Mouse (Mus musculus) MEL (cell line): ENCODE data around the gene Chac2. TPM values are rescaled to one million over a fixed set of nuclear protein-coding genes. Genes with fewer than 3 reads are reported as not detected.
"Not testable (repeated sequence)": the region's sequence is repeated elsewhere in the genome, so short reads cannot be mapped to it uniquely, and the experiment has no call there.

Experiments
- DNase-seq: peaks from one replicate; pipeline ENCODE4 v3.0.0; 2011; ENCODE audit warnings: low read depth, low spot score
- H3K27ac ChIP-seq: 2 replicates; pipeline ENCODE4 v1.5.1; 2012; ENCODE audit warnings: low read depth, mild to moderate bottlenecking, control low read depth, low read length, moderate library complexity; ENCODE audit not compliant: control insufficient read depth
- H3K27me3 ChIP-seq, 2 experiments: fragments of 150-350 bp in 1 of 2; sonication (generic) in 1 of 2; 2 replicates each; pipeline ENCODE4 v1.6.1; 2012; ENCODE audit warnings: low read length in 2 of 2, mild to moderate bottlenecking in 2 of 2, improper control_type of control experiment in 1 of 2, moderate library complexity in 1 of 2; ENCODE audit not compliant: insufficient read depth in 2 of 2, control insufficient read depth in 1 of 2
- H3K36me3 ChIP-seq, 2 experiments: 2 replicates each; pipeline ENCODE4 v1.6.1; 2012 to 2014; ENCODE audit warnings: low read length in 2 of 2, improper control_type of control experiment in 1 of 2, inconsistent platforms in 1 of 2, mild to moderate bottlenecking in 1 of 2; ENCODE audit not compliant: insufficient read depth in 2 of 2, control insufficient read depth in 1 of 2
- H3K4me1 ChIP-seq, 2 experiments: fragments of 150-350 bp in 1 of 2; sonication (generic) in 1 of 2; 2 replicates each; pipeline ENCODE4 v1.6.1; 2012; ENCODE audit warnings: low read length in 2 of 2, improper control_type of control experiment in 1 of 2, mild to moderate bottlenecking in 1 of 2; ENCODE audit not compliant: insufficient read depth in 2 of 2, control insufficient read depth in 1 of 2
- H3K4me3 ChIP-seq, 2 experiments: fragments of 150-350 bp in 1 of 2; sonication (generic) in 1 of 2; 2 replicates each; pipeline ENCODE4 v1.5.1; 2012; ENCODE audit warnings: low read depth in 2 of 2, low read length in 2 of 2, mild to moderate bottlenecking in 2 of 2, moderate library complexity in 2 of 2, control low read depth in 1 of 2, improper control_type of control experiment in 1 of 2; ENCODE audit not compliant: control insufficient read depth in 1 of 2, insufficient read depth in 1 of 2
- H3K79me2 ChIP-seq: 2 replicates; pipeline ENCODE4 v1.6.1; 2012; ENCODE audit warnings: mild to moderate bottlenecking, low read length, moderate library complexity; ENCODE audit not compliant: control insufficient read depth, poor library complexity, insufficient read depth
- H3K9ac ChIP-seq: 2 replicates; pipeline ENCODE4 v1.6.1; 2012; ENCODE audit warnings: low read depth, mild to moderate bottlenecking, control low read depth, low read length, moderate library complexity; ENCODE audit not compliant: control insufficient read depth, poor library complexity, severe bottlenecking
- H3K9me3 ChIP-seq: fragments of 150-350 bp; sonication (generic); replicated peaks from 2 replicates; pipeline ENCODE4 v1.6.1; 2012; ENCODE audit warnings: mild to moderate bottlenecking, low read length, improper control_type of control experiment, moderate library complexity; ENCODE audit not compliant: insufficient read depth
- BHLHE40 ChIP-seq: IDR thresholded peaks from 2 replicates; pipeline ENCODE4 v1.6.1; 2012; ENCODE audit warnings: low read depth, mild to moderate bottlenecking, inconsistent platforms, low read length, improper control_type of control experiment, borderline replicate concordance
- CTCF ChIP-seq, 3 experiments: IDR thresholded peaks in 2 of 3; conservative IDR thresholded peaks in 1 of 3; 2 replicates each; pipeline ENCODE4 v1.5.1; 2011 to 2012; ENCODE audit warnings: low read length in 3 of 3, low read depth in 2 of 3, mild to moderate bottlenecking in 2 of 3, improper control_type of control experiment in 1 of 3, inconsistent platforms in 1 of 3, mixed read lengths in 1 of 3, moderate library complexity in 1 of 3; ENCODE audit not compliant: control insufficient read depth in 1 of 3, insufficient read depth in 1 of 3, poor library complexity in 1 of 3, severe bottlenecking in 1 of 3
- E2F4 ChIP-seq: IDR thresholded peaks from 2 replicates; pipeline ENCODE4 v1.6.1; 2011; ENCODE audit warnings: low read depth, low read length, improper control_type of control experiment, borderline replicate concordance
- GATA1 ChIP-seq: IDR thresholded peaks from 2 replicates; pipeline ENCODE4 v1.6.1; 2011; ENCODE audit warnings: low read depth, low read length, improper control_type of control experiment
- KAT2A ChIP-seq: conservative IDR thresholded peaks from 2 replicates; pipeline ENCODE4 v1.6.1; 2012; ENCODE audit warnings: low read depth, low read length, improper control_type of control experiment, inconsistent platforms
- MAFK ChIP-seq: IDR thresholded peaks from 2 replicates; pipeline ENCODE4 v1.6.1; 2011; ENCODE audit warnings: low read depth, mild to moderate bottlenecking, low read length, improper control_type of control experiment, borderline replicate concordance
- MYB ChIP-seq: IDR thresholded peaks from 2 replicates; pipeline ENCODE4 v1.6.1; 2011; ENCODE audit warnings: mild to moderate bottlenecking, low read depth, low read length, improper control_type of control experiment
- NELFE ChIP-seq: IDR thresholded peaks from 2 replicates; pipeline ENCODE4 v1.6.1; 2011; ENCODE audit warnings: low read depth, low read length, improper control_type of control experiment
- SIN3A ChIP-seq: IDR thresholded peaks from 2 replicates; pipeline ENCODE4 v1.6.1; 2012; ENCODE audit warnings: low read length, improper control_type of control experiment, inconsistent platforms
- SMC3 ChIP-seq: IDR thresholded peaks from 2 replicates; pipeline ENCODE4 v1.6.1; 2011; ENCODE audit warnings: low read depth, low read length, improper control_type of control experiment
- TCF12 ChIP-seq: IDR thresholded peaks from 2 replicates; pipeline ENCODE4 v1.6.1; 2014; ENCODE audit warnings: low read depth, mild to moderate bottlenecking, inconsistent platforms, low read length, improper control_type of control experiment, moderate library complexity
- USF1 ChIP-seq: IDR thresholded peaks from 2 replicates; pipeline ENCODE4 v1.6.1; 2014; ENCODE audit warnings: low read depth, mild to moderate bottlenecking, inconsistent platforms, low read length, improper control_type of control experiment, moderate library complexity
- ZNF384 ChIP-seq: IDR thresholded peaks from 2 replicates; pipeline ENCODE4 v1.6.1; 2012; ENCODE audit warnings: low read depth, mild to moderate bottlenecking, inconsistent platforms, low read length, improper control_type of control experiment
- polyA plus RNA-seq, 2 experiments: library from polyadenylated mRNA; stranded (reverse) in 1 of 2; unstranded in 1 of 2; fragments of >175 nt in 1 of 2; fragments of >200 nt in 1 of 2; gene quantifications; 2 replicates each; pipeline versions ENCODE4 v1.2.1 to v1.2.4; 2012; ENCODE audit warnings: low replicate concordance in 2 of 2, low read depth in 1 of 2; ENCODE audit not compliant: insufficient read length in 2 of 2, insufficient read depth in 1 of 2, missing spikeins in 1 of 2
- total RNA-seq: library from RNA; depleted of rRNA; stranded (reverse); fragments of 300-350 nt; gene quantifications from 2 replicates; pipeline ENCODE4 v1.2.3, GENCODE M21; 2012

Chac2 gene
- total and polyA plus RNA-seq, 3 experiments: 10.8 to 11.1 TPM; not detected in 1

DNA sequence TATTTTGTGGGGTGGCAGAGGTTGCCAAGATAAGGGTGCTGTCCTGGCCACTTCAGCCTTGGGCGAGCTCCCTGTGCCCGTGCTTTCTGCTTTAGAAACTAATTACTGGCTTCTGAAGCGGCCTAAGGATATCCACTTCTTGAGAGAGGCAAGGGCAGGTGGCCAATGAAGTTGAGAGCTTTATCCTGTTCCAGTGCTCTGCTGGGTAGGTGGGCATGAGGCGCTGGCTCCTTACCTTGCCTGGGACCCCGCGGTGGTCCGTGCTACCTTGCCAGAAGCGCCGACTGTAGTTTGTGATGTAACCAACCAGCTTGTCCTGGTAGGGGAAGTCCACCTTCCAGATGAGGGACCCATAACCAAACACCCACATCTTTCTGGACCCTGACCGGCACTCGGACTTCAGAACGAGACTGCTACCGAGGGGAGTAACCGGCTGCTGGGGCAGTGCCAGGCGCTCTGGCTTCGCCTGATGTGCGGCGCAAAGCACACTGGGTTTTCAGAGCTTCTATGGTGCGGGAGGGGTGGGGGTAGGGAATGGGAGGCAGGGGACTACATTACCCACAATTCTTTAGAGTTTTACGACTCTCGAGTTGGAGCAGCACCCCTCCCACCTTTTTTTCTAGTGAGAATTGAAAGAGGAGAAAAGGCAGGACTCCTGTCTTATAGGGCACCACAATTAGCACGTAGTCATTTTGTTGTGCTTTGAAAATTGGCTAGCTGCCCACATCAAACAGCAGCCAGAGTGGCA lies at the start of gene Chac2 (continued):
- TF ChIP-seq SMC3 (no peak), ZNF384 (peak; percentile 96), NELFE (peak; percentile 88), MAFK (no peak)

DNA sequence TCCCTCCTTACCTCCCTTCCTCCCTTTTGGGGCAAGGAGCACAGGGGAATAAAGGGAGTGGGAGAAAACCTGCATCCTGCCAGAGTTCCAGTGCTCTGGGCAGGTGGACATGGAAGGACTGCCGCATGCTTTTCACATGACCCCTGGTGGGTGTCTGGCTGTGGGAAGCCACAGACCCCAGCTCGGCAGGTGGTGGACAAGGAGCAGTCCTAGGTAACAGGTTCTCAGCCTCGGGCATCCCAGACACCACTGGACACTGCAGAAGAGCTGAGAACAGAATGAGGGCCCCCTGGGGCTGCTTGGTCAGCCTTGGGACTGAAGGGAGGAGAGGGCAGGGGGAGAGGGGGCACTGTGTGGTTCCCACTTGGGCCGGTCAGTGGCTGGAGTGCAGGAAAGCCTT lies 48.8 kb upstream of the Chac2 start:
- no peaks in the 10 kb centered on the region for H3K4me1 ChIP-seq
- no peak overlapping the region for H3K9ac ChIP-seq
- no peak overlapping the region for H3K4me3 ChIP-seq
- TF ChIP-seq TCF12 (no peak), USF1 (no peak), GATA1 (no peak), CTCF (IDR thresholded peaks at IDR 0.05 in 2 of 3, conservative IDR thresholded peaks at IDR 0.05 in 1 of 3; ENCODE audit: control insufficient read depth in 1 of 3, insufficient read depth in 1 of 3, low read depth in 2 of 3, low read length in 3 of 3, poor library complexity in 1 of 3, severe bottlenecking in 1 of 3) (no peak), MYB (no peak), NELFE (no peak), BHLHE40 (no peak), MAFK (no peak), SIN3A (no peak), KAT2A (no peak), E2F4 (no peak)
- no peaks in the 10 kb centered on the region for H3K79me2 ChIP-seq
- no peak for DNase-seq
- no peak overlapping the region for H3K27ac ChIP-seq
- no peaks in the 10 kb centered on the region for H3K9me3 ChIP-seq
- no peaks in the 10 kb centered on the region for H3K27me3 ChIP-seq
- H3K36me3 ChIP-seq: no peaks in the 10 kb centered on the region

DNA sequence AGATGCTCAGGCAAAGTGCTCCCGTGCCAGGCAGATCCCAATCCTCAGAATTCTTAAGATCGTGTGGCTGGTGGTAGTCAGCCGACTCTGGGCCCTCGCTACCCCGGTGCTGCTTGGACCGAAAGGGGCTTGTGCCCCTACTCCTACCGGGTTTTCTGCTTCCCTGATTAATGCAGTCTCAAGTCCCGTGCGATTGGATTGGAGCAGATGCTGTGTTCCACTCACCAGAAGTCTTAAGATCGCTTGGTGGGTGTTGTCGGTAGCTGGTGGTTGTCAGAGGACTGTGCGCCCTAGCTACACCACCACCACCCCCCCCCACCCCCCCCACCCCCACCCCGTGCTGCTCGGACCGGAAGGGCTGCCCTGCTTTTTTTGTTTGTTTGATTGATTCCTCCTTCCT lies 31.3 kb upstream of the Chac2 start:
- not testable (repeated sequence) for H3K9ac ChIP-seq, H3K36me3 ChIP-seq, DNase-seq, H3K9me3 ChIP-seq, H3K4me1 ChIP-seq, H3K27ac ChIP-seq, H3K27me3 ChIP-seq, H3K79me2 ChIP-seq, H3K4me3 ChIP-seq

DNA sequence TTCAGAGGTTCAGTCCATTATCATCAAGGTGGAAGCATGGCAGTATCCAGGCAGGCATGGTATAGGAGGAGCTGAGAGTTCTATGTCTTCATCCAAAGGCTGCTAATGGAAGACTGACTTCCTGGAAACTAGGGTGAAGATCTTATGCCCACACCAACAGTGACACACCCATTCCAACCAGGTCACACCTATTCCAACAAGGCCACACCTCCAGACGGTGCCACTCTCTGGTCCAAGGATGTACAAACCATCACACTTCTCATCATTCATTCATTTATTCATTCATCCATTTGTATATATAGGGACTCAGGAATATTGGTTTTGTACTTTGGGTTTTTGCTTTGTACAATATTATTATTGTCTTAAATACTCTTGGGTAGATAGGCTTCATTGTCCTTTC lies 23.5 kb upstream of the Chac2 start:
- H3K4me3 ChIP-seq, H3K27me3 ChIP-seq, H3K9me3 ChIP-seq, H3K9ac ChIP-seq, H3K4me1 ChIP-seq, H3K36me3 ChIP-seq, H3K79me2 ChIP-seq, DNase-seq, H3K27ac ChIP-seq: not testable (repeated sequence)
